Mouse (Mus musculus) hindbrain, postnatal 0 days (tissue): ENCODE results near the gene Metap1. TPM values are rescaled to one million over a fixed set of nuclear protein-coding genes. Genes with fewer than 3 reads are reported as not detected.

ENCODE experiments used
- ATAC-seq: fragments of 200-750 bp; cut with Nextera tagmentation; 2 replicates; pipeline ENCODE4 v1.8.0; 2017; ENCODE audit warnings: mild to moderate bottlenecking, moderate TSS enrichment, moderate library complexity
- DNase-seq: peaks from one replicate; pipeline ENCODE4 v3.0.0-alpha.2; 2015; ENCODE audit warnings: low spot score
- H3K27ac ChIP-seq: fragments of 300-500 bp; sonication (generic); 2 replicates; pipeline ENCODE4 v1.5.1; 2014; ENCODE audit warnings: mild to moderate bottlenecking
- H3K27me3 ChIP-seq: fragments of 300-500 bp; sonication (generic); 2 replicates; pipeline ENCODE4 v1.6.1; 2014; ENCODE audit warnings: low read length, mixed read lengths; ENCODE audit not compliant: insufficient read depth
- H3K36me3 ChIP-seq: fragments of 300-500 bp; sonication (generic); 2 replicates; pipeline ENCODE4 v1.6.1; 2014; ENCODE audit warnings: low read length, mixed read lengths; ENCODE audit not compliant: insufficient read depth
- H3K4me1 ChIP-seq: fragments of 300-500 bp; sonication (generic); 2 replicates; pipeline ENCODE4 v1.6.1; 2014; ENCODE audit warnings: antibody characterized with exemption, low read length, mixed read lengths; ENCODE audit not compliant: insufficient read depth
- H3K4me2 ChIP-seq: fragments of 300-500 bp; sonication (generic); 2 replicates; pipeline ENCODE4 v1.6.1; 2014; ENCODE audit warnings: low read depth, mild to moderate bottlenecking, low read length, moderate library complexity, mixed read lengths
- H3K4me3 ChIP-seq: fragments of 300-500 bp; sonication (generic); 2 replicates; pipeline ENCODE4 v1.5.1; 2014; ENCODE audit warnings: low read length
- H3K9ac ChIP-seq: fragments of 300-500 bp; sonication (generic); replicated peaks from 2 replicates; pipeline ENCODE4 v1.6.1; 2014; ENCODE audit warnings: mild to moderate bottlenecking, low read length, moderate library complexity, mixed read lengths
- H3K9me3 ChIP-seq: fragments of 300-500 bp; sonication (generic); 2 replicates; pipeline ENCODE4 v1.6.1; 2016; ENCODE audit warnings: low read length, mixed read lengths
- CTCF ChIP-seq: IDR thresholded peaks from 2 replicates; pipeline ENCODE4 v1.5.1; 2016; ENCODE audit warnings: antibody characterized with exemption, control low read depth, low read depth
- WGBS: fragments of 180-500 bp; shearing (Covaris S2); extraction: QIAGEN DNeasy Blood & Tissue Kit; methylation state at CpG from one replicate; pipeline ENCODE4 v1.1.7; 2014; 5-methylcytosine and 5-hydroxymethylcytosine counted together
- polyA plus RNA-seq: library from polyadenylated mRNA; unstranded; fragments of >200 nt; fragmentation: Nextera tagmentation; extraction: Ambion mirVana; gene quantifications from 2 replicates; pipeline ENCODE4 v1.2.1, GENCODE M21; 2015
- total RNA-seq: library from RNA; depleted of rRNA; stranded (reverse); fragments of >200 nt; gene quantifications from 2 replicates; pipeline ENCODE4 v1.2.3, GENCODE M21; 2014

The Metap1 gene
- total and polyA plus RNA-seq, 2 experiments from 2014 or later: 43.6 to 46.3 TPM

DNA sequence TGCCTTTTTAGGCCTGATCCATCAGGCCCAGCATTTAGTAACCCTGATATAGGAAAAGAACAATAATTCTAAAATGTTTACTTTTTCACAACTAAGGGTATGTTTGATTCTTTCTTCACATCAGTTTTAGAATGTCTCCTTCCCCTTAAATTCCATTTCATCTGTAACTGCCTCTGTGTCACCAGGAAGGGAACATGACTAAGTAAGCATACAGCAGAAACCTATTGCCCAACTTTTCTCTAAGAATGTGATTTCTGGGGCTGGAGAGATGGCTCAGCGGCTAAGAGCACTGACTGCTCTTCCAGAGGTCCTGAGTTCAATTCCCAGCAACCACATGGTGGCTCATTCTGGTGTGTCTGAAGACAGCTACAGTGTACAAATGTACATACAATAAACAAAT is 35.1 kb downstream of the Metap1 start:
- H3K27ac ChIP-seq: no peak overlapping the region
- H3K4me1 ChIP-seq: no peaks in the 10 kb centered on the region
- ATAC-seq (no peak), DNase-seq (no peak)
- 95% methylated on average over 1 of the region's 1 CpGs for WGBS
- no peak overlapping the region for H3K4me3 ChIP-seq
- peaks cover 49% of the 10 kb centered on the region for H3K36me3 ChIP-seq
- no peaks in the 10 kb centered on the region for H3K9me3 ChIP-seq
- H3K4me2 ChIP-seq: no peak overlapping the region
- no peak for TF ChIP-seq CTCF
- H3K9ac ChIP-seq: no peak overlapping the region
- no peaks in the 10 kb centered on the region for H3K27me3 ChIP-seq

GRCm38 (mm10) chr3:138452169-138452568 is 37.1 kb downstream of the Metap1 start:
- WGBS: 89% methylated on average over 10 of the region's 10 CpGs
- ATAC-seq: no peak
- H3K36me3 ChIP-seq: peaks cover 50% of the 10 kb centered on the region

DNA sequence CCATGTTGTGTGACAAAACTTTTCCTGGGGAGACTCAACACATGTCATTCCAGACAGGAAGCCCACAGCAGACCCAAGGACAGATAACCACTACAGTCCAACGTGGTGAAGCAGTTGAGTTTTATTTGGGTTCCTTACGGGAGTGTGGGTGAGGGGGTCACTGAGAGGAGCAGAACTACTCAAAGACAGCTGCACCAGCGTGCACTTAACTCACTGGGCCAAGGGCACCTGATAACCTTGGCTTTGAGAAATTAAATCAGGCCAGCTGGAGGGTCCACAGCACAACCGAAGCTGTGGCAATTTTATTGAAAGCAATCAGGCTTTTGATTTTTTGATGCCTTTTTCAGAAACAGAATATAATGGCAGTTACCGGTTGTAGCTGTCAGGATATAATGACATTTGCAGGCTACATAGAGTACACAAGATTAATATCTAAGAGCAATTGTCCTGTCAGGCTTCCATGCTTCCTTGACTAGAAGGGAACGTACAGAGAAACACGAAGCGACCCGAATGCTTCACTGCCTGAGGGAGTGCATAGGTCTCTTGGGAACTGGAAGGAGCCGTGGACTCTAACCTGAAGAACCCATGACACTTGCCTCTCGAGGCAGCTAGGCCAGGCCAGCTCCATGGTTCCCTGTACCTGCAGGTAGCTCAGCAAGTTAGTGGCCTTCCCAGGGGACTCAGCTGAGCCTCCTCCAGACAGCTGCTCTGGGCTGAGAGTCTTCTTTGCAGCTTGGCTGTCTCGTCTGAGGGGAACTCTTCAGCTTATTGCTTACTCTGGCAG is 41.0 kb downstream of the Metap1 start:
- peaks cover 9% of the 10 kb centered on the region for H3K4me1 ChIP-seq
- no peak overlapping the region for H3K4me2 ChIP-seq
- no peak overlapping the region for H3K4me3 ChIP-seq
- H3K9ac ChIP-seq: no peak overlapping the region
- 72% methylated on average over 12 of the region's 12 CpGs for WGBS
- peaks cover 59% of the 10 kb centered on the region for H3K36me3 ChIP-seq
- H3K9me3 ChIP-seq: no peaks in the 10 kb centered on the region
- DNase-seq (no peak), ATAC-seq (no peak)
- H3K27ac ChIP-seq: no peak overlapping the region
- no peak for TF ChIP-seq CTCF
- no peaks in the 10 kb centered on the region; the same call in 1 of the 2 replicates for H3K27me3 ChIP-seq

More at GRCm38 (mm10) chr3:138452169-138452568, 37.1 kb downstream of the Metap1 start:
- TF ChIP-seq CTCF: no peak
- Histone ChIP-seq H3K9ac (no peak overlapping the region), H3K4me2 (no peak overlapping the region), H3K9me3 (no peaks in the 10 kb centered on the region), H3K27ac (no peak overlapping the region), H3K4me1 (no peaks in the 10 kb centered on the region), H3K4me3 (no peak overlapping the region), H3K27me3 (no peaks in the 10 kb centered on the region)
- no peak for DNase-seq

DNA sequence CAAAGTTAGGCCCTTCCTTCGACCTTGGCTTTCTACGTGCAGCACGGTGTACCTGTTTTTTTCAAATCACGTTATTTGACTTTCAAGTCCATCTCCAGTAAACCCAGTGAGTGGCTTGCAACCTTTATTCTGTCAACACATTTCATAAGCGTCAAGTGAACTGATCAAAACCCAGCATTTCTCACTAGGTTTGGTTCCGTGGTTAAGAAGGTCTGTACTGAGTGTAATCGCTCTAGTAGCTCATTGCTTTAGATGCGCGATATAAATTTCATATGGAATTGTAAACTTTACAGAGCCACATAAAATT is 45.9 kb downstream of the Metap1 start:
- H3K27me3 ChIP-seq: no peaks in the 10 kb centered on the region; the same call in 1 of the 2 replicates
- no peaks in the 10 kb centered on the region for H3K9me3 ChIP-seq
- H3K4me2 ChIP-seq: peak overlapping the region; percentile 81
- no peak for ATAC-seq
- WGBS: 4% methylated on average over 9 of the region's 9 CpGs
- peaks cover 24% of the 10 kb centered on the region for H3K36me3 ChIP-seq
- no peak for DNase-seq
- H3K9ac ChIP-seq: peak overlapping the region; percentile 90
- H3K27ac ChIP-seq: peak overlapping the region; percentile 86
- TF ChIP-seq CTCF: no peak
- H3K4me1 ChIP-seq: peaks cover 9% of the 10 kb centered on the region
- peak overlapping the region; percentile 89 for H3K4me3 ChIP-seq

DNA sequence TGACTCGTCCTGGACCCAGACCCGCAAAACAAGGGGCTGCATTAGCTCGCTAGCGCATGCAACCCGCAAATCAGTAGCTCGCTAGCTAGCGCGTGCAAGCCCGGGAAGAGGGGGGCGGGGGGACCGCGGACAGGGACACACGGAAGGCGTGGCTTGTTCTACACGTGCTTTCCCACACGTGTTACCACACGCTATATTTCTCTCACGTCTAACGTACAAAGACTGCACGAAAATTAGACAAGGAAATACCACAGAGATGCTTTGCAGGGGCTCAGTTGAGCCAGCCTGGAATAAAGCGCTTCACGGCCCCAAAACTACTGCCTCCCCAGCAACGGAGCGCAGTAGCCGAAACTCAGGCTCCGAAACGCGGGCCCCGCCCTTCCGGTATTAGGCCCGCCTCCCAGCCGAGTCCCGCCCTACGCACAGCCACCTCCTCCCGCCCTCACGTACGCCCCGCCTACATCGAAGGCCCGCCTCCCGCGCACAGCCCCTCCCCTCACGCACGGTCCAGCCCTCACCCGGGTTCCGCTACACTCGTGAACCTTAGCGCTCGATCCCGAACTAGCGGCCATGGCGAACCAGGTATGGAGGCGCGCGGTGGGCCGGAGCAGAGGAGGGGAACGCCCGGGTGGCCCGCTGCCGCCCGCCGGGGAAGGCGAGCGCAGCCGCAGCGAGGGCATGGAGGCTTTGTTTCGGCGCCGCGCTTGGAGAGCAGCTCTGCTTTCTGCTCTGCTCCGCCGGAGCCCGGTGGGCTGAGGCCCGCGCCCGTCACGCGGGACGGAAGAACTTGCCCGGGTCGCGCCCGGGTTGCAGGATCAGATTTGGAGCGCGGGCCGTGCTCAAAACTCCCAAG is 46.5 kb downstream of the Metap1 start, which contains the start of gene Adh5:
Adh5 (plus strand) TSS at position 482 of the 853 bp plus-strand sequence.
- Histone ChIP-seq H3K4me1 (peaks cover 9% of the 10 kb centered on the region), H3K4me3 (peak within 1 kb of the TSS; percentile 89), H3K9me3 (no peaks in the 10 kb centered on the region), H3K36me3 (peaks cover 19% of the 10 kb centered on the region), H3K27me3 (no peaks in the 10 kb centered on the region; the same call in 1 of the 2 replicates), H3K9ac (peak within 1 kb of the TSS; percentile 90), H3K27ac (peak within 1 kb of the TSS; percentile 86), H3K4me2 (peak within 1 kb of the TSS; percentile 81)
- under 1% methylated on average over 85 of the region's 86 CpGs for WGBS
- DNase-seq: peak; percentile 96
- TF ChIP-seq CTCF: peak; percentile 38
- ATAC-seq: peak; percentile 99

DNA sequence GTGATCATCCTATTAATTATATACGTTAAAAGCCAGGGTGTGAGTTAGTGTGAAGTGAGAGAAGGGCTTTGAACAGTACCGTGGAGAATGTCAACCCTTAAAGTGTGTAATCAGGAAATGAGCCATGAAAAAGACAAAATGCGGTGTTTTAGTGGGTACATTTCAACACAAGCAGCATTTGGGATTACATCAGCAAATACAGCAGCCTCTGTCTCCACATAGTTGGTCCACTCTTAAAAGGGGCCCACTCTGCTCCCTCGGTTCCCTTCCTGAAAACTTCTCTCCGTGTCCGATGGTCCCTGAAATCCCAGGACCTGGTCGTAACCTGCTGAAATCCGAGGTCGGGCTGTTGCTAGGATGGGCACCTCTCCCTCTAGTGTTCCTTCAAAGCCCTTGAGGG is 47.1 kb downstream of the Metap1 start:
- Histone ChIP-seq H3K9ac (peak overlapping the region; percentile 90), H3K27ac (peak overlapping the region; percentile 86; the same call in 1 of the 2 replicates), H3K36me3 (peaks cover 15% of the 10 kb centered on the region), H3K9me3 (no peaks in the 10 kb centered on the region), H3K4me2 (peak overlapping the region; percentile 81), H3K4me1 (peaks cover 9% of the 10 kb centered on the region), H3K4me3 (peak overlapping the region; percentile 89), H3K27me3 (no peaks in the 10 kb centered on the region; the same call in 1 of the 2 replicates)
- WGBS: under 1% methylated on average over 9 of the region's 9 CpGs
- ATAC-seq: no peak
- peak; percentile 9; the same call in 1 of the 2 replicates for TF ChIP-seq CTCF
- DNase-seq: no peak
